Mouse (Mus musculus): ENCODE measurements around the gene Sf3a3.
"Not testable (repeated sequence)": the region's sequence is repeated elsewhere in the genome, so short reads cannot be mapped to it uniquely, and the experiment has no call there.

Gene Sf3a3

DNA sequence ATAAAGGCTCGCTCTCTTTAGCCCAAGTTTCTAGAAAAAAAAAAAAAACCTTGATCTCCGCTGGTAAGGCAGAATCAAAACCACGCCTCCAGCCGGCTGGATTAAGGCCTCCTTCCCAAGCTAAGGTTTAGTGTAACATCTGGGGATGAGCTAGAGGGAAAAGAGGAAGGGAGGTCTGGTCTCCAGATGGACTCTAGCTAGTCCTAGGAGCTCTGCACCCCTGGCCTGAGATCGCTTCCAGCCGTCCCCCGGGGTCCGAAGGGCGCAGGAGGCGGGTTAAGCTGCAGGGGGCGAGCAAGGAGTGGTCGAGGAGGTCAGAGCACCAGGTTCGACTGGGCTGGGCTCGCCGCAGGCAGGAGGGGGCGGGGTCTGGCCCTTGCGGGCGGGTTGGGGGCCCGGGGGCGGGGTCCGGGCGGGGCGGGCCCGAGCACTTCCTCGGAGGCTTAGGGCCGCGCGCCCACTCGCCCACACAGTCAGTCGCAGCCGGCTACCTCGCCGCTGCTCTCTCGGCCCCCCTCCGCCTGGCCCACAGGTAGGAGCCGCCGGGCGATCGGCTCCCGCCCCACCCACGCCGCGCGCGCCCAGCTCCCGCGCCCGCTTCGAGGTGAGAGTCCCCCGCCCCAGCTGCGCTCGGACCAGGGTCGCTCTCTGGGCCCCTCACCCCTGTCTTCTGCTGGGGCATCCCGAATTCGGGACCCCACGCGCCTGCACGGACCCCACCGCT lies 14.2 kb upstream of the Sf3a3 start, which contains the start of gene Fhl3:
TSS of gene Fhl3 (plus strand) at position 454 of the 724 bp plus-strand sequence.
- peak in 1 of 2 experiments; percentile 33 for DNase-seq

GRCm38 (mm10) chr4:124701052-124701845 lies 13.3 kb upstream of the Sf3a3 start:
- no peak for DNase-seq

DNA sequence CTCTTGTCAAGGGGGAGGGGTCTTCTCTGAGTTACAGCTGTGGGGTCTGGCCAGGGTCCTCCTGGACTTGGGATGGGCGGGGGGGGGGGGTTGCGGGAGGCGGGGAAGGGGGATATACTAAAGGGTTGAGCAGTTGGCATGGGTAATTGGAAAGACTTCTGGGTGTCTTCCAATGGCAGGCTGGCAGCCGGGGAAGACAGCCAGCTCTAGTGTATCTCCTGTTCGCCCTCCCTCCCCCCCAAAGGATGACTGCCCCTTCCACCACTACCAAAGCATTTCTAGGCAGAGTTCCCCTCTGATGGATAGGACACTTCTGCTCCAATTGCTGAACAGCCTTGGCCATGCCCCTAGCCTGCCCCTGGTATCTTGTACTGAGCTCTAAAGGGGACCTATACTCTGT lies 12.7 kb upstream of the Sf3a3 start:
- DNase-seq, result peak in 1 of 2 experiments; percentile 31

- DNase-seq, result peak in 1 of 2 experiments; percentile 40
These were observed 11.2 kb upstream of the Sf3a3 start for GRCm38 (mm10) chr4:124703406-124703805.

GRCm38 (mm10) chr4:124703881-124704796 lies 10.4 kb upstream of the Sf3a3 start:
- no peak for DNase-seq

DNA sequence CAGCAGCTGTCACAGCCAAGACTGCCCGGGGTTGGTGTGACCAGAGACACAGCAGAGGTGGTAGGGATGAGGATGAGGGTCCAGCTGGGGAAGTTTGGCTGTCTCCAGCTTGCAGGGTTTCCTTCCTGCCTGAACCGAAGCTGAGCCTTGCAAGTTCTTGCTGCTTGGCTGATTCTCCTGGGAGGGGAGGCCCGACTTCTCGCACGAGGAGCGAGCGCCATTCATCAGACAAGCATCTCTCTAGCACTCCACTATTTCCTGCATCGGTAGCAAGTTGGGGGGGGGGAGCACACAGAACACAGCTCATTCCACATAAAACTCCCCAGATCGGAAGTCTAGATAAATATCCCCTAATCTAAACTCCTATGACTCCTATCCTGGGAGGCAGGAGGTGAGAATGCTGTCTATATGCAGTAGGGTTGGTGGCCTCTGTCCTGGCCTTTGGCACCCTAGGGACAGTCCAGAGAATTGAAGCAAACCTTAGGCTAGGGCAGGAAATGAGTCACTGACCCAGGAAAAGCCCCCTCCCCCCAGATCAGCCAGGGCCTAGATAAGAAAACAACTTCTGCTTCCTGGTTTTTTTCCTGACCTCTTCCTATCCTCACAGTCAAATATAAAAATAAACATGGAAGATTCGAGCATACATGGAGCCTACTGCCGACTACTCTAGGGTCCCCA lies 9.6 kb upstream of the Sf3a3 start:
- no peak for DNase-seq

DNA sequence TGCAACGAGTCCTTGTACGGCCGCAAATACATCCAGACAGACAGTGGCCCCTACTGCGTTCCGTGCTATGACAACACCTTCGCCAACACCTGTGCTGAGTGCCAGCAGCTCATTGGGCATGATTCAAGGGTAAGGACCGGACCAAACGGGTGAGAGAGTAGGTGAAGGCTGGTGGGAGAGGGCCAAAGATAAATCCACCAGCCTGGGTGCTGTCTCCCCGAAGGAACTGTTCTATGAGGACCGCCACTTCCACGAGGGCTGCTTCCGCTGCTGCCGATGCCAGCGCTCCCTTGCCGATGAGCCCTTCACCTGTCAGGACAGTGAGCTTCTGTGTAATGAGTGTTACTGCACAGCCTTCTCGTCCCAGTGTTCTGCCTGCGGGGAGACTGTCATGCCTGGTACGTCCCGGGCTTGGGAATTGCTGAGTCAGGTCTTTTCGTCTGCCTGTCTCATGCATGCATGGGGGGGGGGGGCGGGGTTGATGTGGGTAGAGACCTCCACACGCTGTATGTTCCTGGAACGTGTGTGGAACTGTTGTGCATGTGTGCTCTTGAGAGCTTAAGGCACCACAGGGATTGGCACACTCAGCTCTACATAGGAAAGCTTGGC lies 8.8 kb upstream of the Sf3a3 start:
- no peak for DNase-seq

- not testable (repeated sequence) for DNase-seq
These were observed 7.0 kb upstream of the Sf3a3 start for GRCm38 (mm10) chr4:124707381-124708199.

DNA sequence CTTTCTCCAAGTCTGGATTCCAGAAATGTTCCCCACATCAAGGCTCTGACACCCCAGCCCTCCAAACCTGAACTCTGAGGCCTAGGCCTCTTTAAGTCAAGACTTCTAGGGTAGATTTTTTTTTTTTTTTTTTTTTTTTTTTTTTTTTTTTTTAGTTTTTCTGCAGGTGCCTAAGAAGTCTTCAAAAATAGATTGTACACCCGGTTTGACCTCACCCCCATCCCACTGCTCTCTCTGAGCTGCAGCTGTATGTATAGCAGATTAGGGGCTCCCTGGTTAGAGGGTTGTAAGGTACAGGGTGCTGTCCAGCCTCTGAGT lies 6.4 kb upstream of the Sf3a3 start:
- DNase-seq, result not testable (repeated sequence)

DNA sequence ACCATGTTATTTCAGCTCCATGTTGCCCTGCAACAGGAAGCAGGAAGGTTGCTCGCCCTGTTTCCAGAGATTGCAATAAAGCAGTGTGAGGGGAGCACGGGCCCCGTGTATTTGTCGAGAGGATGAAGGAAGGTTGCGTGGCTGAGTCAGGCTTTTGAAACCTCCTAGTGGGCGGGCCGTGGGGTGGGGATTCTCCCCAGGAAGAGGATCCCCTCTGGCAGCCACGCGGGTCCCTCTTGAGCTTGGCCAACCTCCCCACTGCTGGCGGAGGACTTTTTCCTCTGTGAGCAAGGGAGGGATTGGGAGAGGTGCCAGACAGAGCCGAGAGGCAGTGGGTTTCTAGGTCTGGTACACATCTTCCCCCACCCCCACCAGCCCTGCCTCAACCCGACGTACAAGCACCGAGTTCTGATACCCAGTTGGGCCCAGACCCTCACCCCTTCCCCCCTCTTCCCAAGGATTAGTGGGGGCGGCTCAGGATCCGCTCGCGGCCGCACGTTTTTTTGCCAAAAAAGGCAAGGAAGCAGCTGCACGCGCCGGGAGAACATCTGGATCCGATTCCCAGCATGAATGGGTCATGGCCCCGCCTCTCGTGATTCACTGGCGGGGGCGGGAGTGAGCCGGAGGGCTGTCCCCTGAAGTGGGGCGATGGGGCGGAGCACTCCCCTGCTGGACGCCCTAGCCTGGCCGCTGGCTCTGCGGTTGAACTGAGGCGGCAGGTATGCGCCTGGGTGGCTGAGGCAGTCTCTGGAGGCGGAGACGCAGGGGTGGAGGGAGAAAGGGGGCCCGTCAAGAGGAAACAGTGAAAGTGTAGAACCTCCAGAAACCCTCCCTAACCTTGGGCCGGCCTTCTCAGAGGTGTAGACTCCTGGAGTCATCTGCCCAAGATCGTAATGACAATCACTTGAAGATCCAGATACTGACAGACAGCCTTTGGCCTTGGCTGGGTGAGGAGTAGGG lies 5.8 kb upstream of the Sf3a3 start:
- peak in 1 of 2 experiments; percentile 46 for DNase-seq

- DNase-seq, result no peak
These were observed 4.6 kb upstream of the Sf3a3 start for GRCm38 (mm10) chr4:124709961-124710446.

- peak in 1 of 2 experiments; percentile 59 for DNase-seq
These were observed 3.7 kb upstream of the Sf3a3 start for GRCm38 (mm10) chr4:124710776-124711291.

- DNase-seq, result no peak
These were observed 2.0 kb upstream of the Sf3a3 start for GRCm38 (mm10) chr4:124712618-124713017.

GRCm38 (mm10) chr4:124713850-124714249 lies 726 bp upstream of the Sf3a3 start:
- not testable (repeated sequence) for DNase-seq

DNA sequence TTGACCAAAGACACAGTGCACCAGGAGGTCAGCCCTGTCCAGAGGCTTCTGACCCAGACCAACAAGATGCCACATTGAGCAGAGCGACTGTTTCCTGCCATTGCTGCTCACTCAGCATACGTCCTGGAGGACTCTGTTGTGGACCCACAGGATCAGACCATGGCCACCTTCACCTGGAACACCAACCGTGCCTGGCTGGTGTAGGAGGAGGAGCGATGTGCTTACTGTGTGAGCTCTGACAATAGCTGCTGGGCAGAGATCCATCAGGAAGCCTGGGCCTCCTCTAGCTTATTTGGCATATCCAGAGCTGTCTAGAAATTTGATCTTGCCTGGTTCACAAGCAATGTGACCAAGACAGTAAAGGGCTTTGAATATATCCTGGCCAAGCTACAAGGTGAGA lies 4.5 kb downstream of the Sf3a3 start:
- DNase-seq, result no peak

- DNase-seq, result no peak
These were observed 11.5 kb downstream of the Sf3a3 start for GRCm38 (mm10) chr4:124726121-124726520.

DNA sequence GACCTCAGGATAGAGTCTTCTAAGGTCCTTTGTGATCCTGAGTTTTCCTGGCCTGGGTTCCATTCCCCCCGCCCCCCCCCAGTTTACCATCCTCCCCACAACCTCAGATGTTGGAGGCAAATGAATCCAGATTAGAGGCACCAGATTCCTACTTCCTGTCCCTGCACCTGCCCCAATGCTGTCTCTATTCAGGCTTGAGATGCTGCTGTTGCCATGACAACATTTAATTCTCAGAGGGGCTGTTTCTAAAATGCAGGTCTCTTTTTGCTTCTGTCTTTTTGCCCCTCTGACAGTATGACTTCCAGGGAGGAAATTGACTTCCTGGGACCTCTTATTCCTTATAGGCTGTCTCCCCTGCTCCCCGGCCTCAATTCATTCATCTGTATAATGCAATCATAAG lies 22.4 kb downstream of the Sf3a3 start:
- no peak for DNase-seq

GRCm38 (mm10) chr4:124737486-124737885 lies 22.9 kb downstream of the Sf3a3 start:
- DNase-seq, result no peak

GRCm38 (mm10) chr4:124738013-124738412 lies 23.4 kb downstream of the Sf3a3 start:
- DNase-seq, result no peak

Data from cerebellum, postnatal 25 days (tissue).